25 mouse cellular contexts compared by ENCODE assay signal in the genomic region with DNA sequence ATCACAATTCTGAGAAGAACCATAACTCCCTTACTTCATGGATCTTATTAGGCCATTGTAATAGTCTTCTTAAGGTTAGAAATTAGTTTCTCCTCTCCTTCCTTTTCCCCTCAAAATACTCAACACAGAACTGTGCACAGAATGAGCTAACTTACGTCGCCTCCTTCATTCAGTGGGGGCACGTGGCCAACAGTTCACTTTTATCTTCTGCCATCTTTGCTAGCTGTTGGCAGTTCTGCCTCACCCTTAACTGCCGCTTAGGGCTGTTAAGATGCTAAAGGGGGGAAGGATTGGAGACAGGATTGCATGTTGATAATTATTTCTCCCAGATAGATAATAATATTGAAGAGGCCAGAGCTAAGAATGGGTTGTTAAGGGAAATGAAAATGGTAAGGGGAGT.
"Had no signal": no experiment of that assay in that cellular context is flagged by ENCODE, and none has a peak within 500 bp of the region (broad histone marks: within the 10 kb centered on the region; RNA-seq: fewer than 3 reads in every experiment).

No protein-coding gene starts in this region.

- DNase-seq: gastrocnemius, adult 2 months; gastrocnemius, postnatal 25 days; heart, adult 18-20 months; heart, postnatal 10 days; heart, postnatal 4 days; kidney, adult 11 months; kidney, adult 2 months; kidney, adult 9 months; kidney, postnatal 14 days; kidney, postnatal 36 days; layer of hippocampus, adult 9-11 months; layer of hippocampus, postnatal 36 days; left cerebral cortex, postnatal 4 days had no signal

- H3K27me3 ChIP-seq: hindbrain, embryonic 12.5 days; hindbrain, embryonic 15.5 days; liver, embryonic 12.5 days had no signal

- H3K27ac ChIP-seq: gastrocnemius, adult 2 months; heart, embryonic 10.5 days; hindbrain, embryonic 10.5 days; hindbrain, embryonic 12.5 days; hindbrain, embryonic 15.5 days; hindbrain, postnatal 0 days; kidney, embryonic 15.5 days; kidney, postnatal 0 days; limb, embryonic 13.5 days; limb, embryonic 15.5 days; liver, embryonic 12.5 days had no signal

- H3K36me3 ChIP-seq: heart, embryonic 10.5 days; heart, embryonic 12.5 days; hindbrain, embryonic 10.5 days; hindbrain, embryonic 12.5 days; hindbrain, embryonic 15.5 days; kidney, embryonic 15.5 days; limb, embryonic 13.5 days; limb, embryonic 15.5 days; liver, embryonic 12.5 days had no signal

- H3K4me1 ChIP-seq: heart, embryonic 10.5 days; hindbrain, embryonic 10.5 days; hindbrain, embryonic 12.5 days; hindbrain, embryonic 15.5 days; limb, embryonic 13.5 days; limb, embryonic 15.5 days; liver, embryonic 12.5 days had no signal

- H3K9ac ChIP-seq: heart, embryonic 12.5 days; hindbrain, embryonic 12.5 days; hindbrain, embryonic 15.5 days; kidney, embryonic 15.5 days; limb, embryonic 13.5 days; limb, embryonic 15.5 days; liver, embryonic 12.5 days had no signal

- H3K4me2 ChIP-seq: heart, embryonic 12.5 days; hindbrain, embryonic 12.5 days; hindbrain, embryonic 15.5 days; kidney, embryonic 15.5 days; limb, embryonic 13.5 days; limb, embryonic 15.5 days; liver, embryonic 12.5 days had no signal

- H3K4me3 ChIP-seq: gastrocnemius, adult 2 months; heart, embryonic 10.5 days; heart, embryonic 12.5 days; hindbrain, embryonic 10.5 days; hindbrain, embryonic 12.5 days; hindbrain, embryonic 15.5 days; kidney, embryonic 15.5 days; limb, embryonic 13.5 days; limb, embryonic 15.5 days; liver, embryonic 12.5 days had no signal

- ATAC-seq: hindbrain, postnatal 0 days; intestine, embryonic 16.5 days; liver, embryonic 12.5 days had no signal

- H3K9me3 ChIP-seq: heart, embryonic 10.5 days; heart, embryonic 12.5 days; hindbrain, embryonic 10.5 days; hindbrain, embryonic 12.5 days; hindbrain, embryonic 15.5 days; kidney, embryonic 15.5 days; limb, embryonic 13.5 days; limb, embryonic 15.5 days; liver, embryonic 12.5 days had no signal
